Mouse (Mus musculus) G1E-ER4 (cell line): Measurements from ENCODE around the gene Prr14. TPM values are rescaled to one million over a fixed set of nuclear protein-coding genes. Genes with fewer than 3 reads are reported as not detected.

Experiments used
- GATA1 ChIP-seq: IDR thresholded peaks from one replicate; pipeline ENCODE4 v1.8.0; 2012; ENCODE audit warnings: low read length, inconsistent platforms
- polyA plus RNA-seq: library from polyadenylated mRNA; stranded (reverse); fragments of >175 nt; gene quantifications from 2 replicates; pipeline ENCODE4 v1.2.3, GENCODE M21; 2012

Gene Prr14
- polyA plus RNA-seq, 1 experiment: 62.8 TPM

GRCm38 (mm10) chr7:127491846-127492245, 32.4 kb downstream of the Prr14 start:
- no peak for TF ChIP-seq GATA1

- TF ChIP-seq GATA1: no peak
These were observed 35.2 kb downstream of the Prr14 start for GRCm38 (mm10) chr7:127494648-127495047.

GRCm38 (mm10) chr7:127497382-127497781, 38.0 kb downstream of the Prr14 start:
- no peak for TF ChIP-seq GATA1

- no peak for TF ChIP-seq GATA1
These were observed 39.0 kb downstream of the Prr14 start for GRCm38 (mm10) chr7:127498407-127498806.

GRCm38 (mm10) chr7:127508291-127508690, 48.9 kb downstream of the Prr14 start:
- TF ChIP-seq GATA1: no peak

- no peak for TF ChIP-seq GATA1
These were observed 51.8 kb downstream of the Prr14 start for GRCm38 (mm10) chr7:127511241-127511640.

- no peak for TF ChIP-seq GATA1
These were observed 52.4 kb downstream of the Prr14 start, which contains the start of gene Srcap for GRCm38 (mm10) chr7:127511808-127512230. Gene Srcap (plus strand): TSS chr7:127511983.

- TF ChIP-seq GATA1: no peak
These were observed 53.0 kb downstream of the Prr14 start for GRCm38 (mm10) chr7:127512231-127513015.

- TF ChIP-seq GATA1: no peak
These were observed 53.6 kb downstream of the Prr14 start for GRCm38 (mm10) chr7:127513016-127513390.

GRCm38 (mm10) chr7:127513781-127514180, 54.4 kb downstream of the Prr14 start:
- no peak for TF ChIP-seq GATA1

- TF ChIP-seq GATA1: no peak
These were observed 56.4 kb downstream of the Prr14 start for GRCm38 (mm10) chr7:127515846-127516245.

- TF ChIP-seq GATA1: no peak
These were observed 56.9 kb downstream of the Prr14 start for GRCm38 (mm10) chr7:127516344-127516743.

GRCm38 (mm10) chr7:127519284-127519683, 59.9 kb downstream of the Prr14 start, which contains the start of gene Gm42715:
Gene Gm42715 (plus strand): TSS chr7:127519584.
- TF ChIP-seq GATA1: no peak

Other genes starting within 250 kb of the Prr14 start
- gene Zfp553, start 226.6 kb upstream of the Prr14 start, polyA plus RNA-seq: 37.7 and 38.1 TPM in 2 replicates
- gene Sept1, start 226.5 kb upstream of the Prr14 start, polyA plus RNA-seq: 151 and 170 TPM in 2 replicates
- gene Zfp771, start 215.3 kb upstream of the Prr14 start, polyA plus RNA-seq: 86.6 and 115 TPM in 2 replicates
- 108 and 177 TPM in 2 replicates for gene Dctpp1, start 198.9 kb upstream of the Prr14 start, polyA plus RNA-seq
- gene Sephs2, start 185.6 kb upstream of the Prr14 start, polyA plus RNA-seq: 68.0 and 94.5 TPM in 2 replicates
- 16.4 and 20.0 TPM in 2 replicates for gene Itgal, start 163.4 kb upstream of the Prr14 start, polyA plus RNA-seq
- 28.1 and 30.7 TPM in 2 replicates for gene Zfp768, start 114.0 kb upstream of the Prr14 start, polyA plus RNA-seq
- 4.3 TPM in 2 replicates for gene Zfp747, start 83.6 kb upstream of the Prr14 start, polyA plus RNA-seq
- gene 9130019O22Rik, start 72.4 kb upstream of the Prr14 start, polyA plus RNA-seq: 1.1 and 1.4 TPM in 2 replicates
- 7.2 and 9.7 TPM in 2 replicates for gene E430018J23Rik, start 66.0 kb upstream of the Prr14 start, polyA plus RNA-seq
- gene Zfp764, start 52.8 kb upstream of the Prr14 start, polyA plus RNA-seq: 0.25 and 0.35 TPM in 2 replicates
- 12.7 and 18.3 TPM in 2 replicates for gene Zfp688, start 37.5 kb upstream of the Prr14 start, polyA plus RNA-seq
- gene Zfp689, start 10.5 kb upstream of the Prr14 start, polyA plus RNA-seq: 15.2 and 16.3 TPM in 2 replicates
- 545 and 623 TPM in 2 replicates for gene Fbrs, start 19.6 kb downstream of the Prr14 start, polyA plus RNA-seq
- 43.4 and 44.6 TPM in 2 replicates for gene Srcap, start 52.4 kb downstream of the Prr14 start, polyA plus RNA-seq
- 20.8 and 23.3 TPM in 2 replicates for gene Gm42715, start 60.0 kb downstream of the Prr14 start, polyA plus RNA-seq
- gene Tmem265, start 101.8 kb downstream of the Prr14 start, polyA plus RNA-seq: 0.48 and 1.3 TPM in 2 replicates
- gene Phkg2, start 113.7 kb downstream of the Prr14 start, polyA plus RNA-seq: 22.2 and 39.6 TPM in 2 replicates
- 2.5 and 2.8 TPM in 2 replicates for gene Ccdc189, start 129.0 kb downstream of the Prr14 start, polyA plus RNA-seq
- gene Rnf40, start 129.2 kb downstream of the Prr14 start, polyA plus RNA-seq: 49.0 and 49.7 TPM in 2 replicates
- gene Zfp629, start 156.2 kb downstream of the Prr14 start, polyA plus RNA-seq: 21.6 and 22.6 TPM in 2 replicates
- gene Bcl7c, start 249.3 kb downstream of the Prr14 start, polyA plus RNA-seq: 375 and 505 TPM in 2 replicates